Mouse (Mus musculus) activated CD4-positive, CD25-positive, alpha-beta regulatory T cell, adult 9 weeks (primary cell): ENCODE data around the gene Jmjd4. TPM values are rescaled to one million over a fixed set of nuclear protein-coding genes. Genes with fewer than 3 reads are reported as not detected.

Source experiments
- polyA plus RNA-seq: library from polyadenylated mRNA; unstranded; fragments of 100-300 nt; shearing (Covaris generic); gene quantifications from one replicate; pipeline ENCODE4 v1.2.1, GENCODE M21; 2017

The Jmjd4 gene
- polyA plus RNA-seq, result 14.5 TPM

GRCm38 (mm10) chr11:59449741-59450229 is at the start of gene Jmjd4:
Jmjd4 (plus strand) TSS chr11:59450045.

GRCm38 (mm10) chr11:59451086-59451485 is 1.2 kb downstream of the Jmjd4 start, which contains the start of gene Snap47:
Snap47 (minus strand) TSS chr11:59451186.

GRCm38 (mm10) chr11:59472326-59472677 is 22.5 kb downstream of the Jmjd4 start, which contains the start of gene Zfp867:
Zfp867 (minus strand) TSS chr11:59472474.

Other genes starting within 250 kb of the Jmjd4 start
- 51.4 TPM for gene Mrpl55, start 247.6 kb upstream of the Jmjd4 start, polyA plus RNA-seq
- gene 2310033P09Rik, start 241.7 kb upstream of the Jmjd4 start, polyA plus RNA-seq, result 28.9 TPM
- gene Arf1, start 221.8 kb upstream of the Jmjd4 start, polyA plus RNA-seq, result 499 TPM
- gene Wnt3a, start 159.3 kb upstream of the Jmjd4 start, polyA plus RNA-seq, result not detected
- not detected for gene Wnt9a, start 143.1 kb upstream of the Jmjd4 start, polyA plus RNA-seq
- not detected for gene Prss38, start 74.4 kb upstream of the Jmjd4 start, polyA plus RNA-seq
- 64.8 TPM for gene Snap47, start 1.1 kb downstream of the Jmjd4 start, polyA plus RNA-seq
- gene Zfp867, start 22.4 kb downstream of the Jmjd4 start, polyA plus RNA-seq, result 2.9 TPM
- 28.0 TPM for gene Zkscan17, start 76.7 kb downstream of the Jmjd4 start, polyA plus RNA-seq
- not detected for gene Nlrp3, start 91.5 kb downstream of the Jmjd4 start, polyA plus RNA-seq
- gene Olfr222, start 126.2 kb downstream of the Jmjd4 start, polyA plus RNA-seq, result not detected
- gene Olfr223, start 143.2 kb downstream of the Jmjd4 start, polyA plus RNA-seq, result not detected
- gene Mprip, start 211.3 kb downstream of the Jmjd4 start, polyA plus RNA-seq, result 10.2 TPM